Mouse (Mus musculus): ENCODE results near the gene Cdpf1. TPM values are rescaled to one million over a fixed set of nuclear protein-coding genes. Genes with fewer than 3 reads are reported as not detected.

Cdpf1 gene
- polyA plus RNA-seq, 1 experiment from 2014 or later, result 21.8 TPM

DNA sequence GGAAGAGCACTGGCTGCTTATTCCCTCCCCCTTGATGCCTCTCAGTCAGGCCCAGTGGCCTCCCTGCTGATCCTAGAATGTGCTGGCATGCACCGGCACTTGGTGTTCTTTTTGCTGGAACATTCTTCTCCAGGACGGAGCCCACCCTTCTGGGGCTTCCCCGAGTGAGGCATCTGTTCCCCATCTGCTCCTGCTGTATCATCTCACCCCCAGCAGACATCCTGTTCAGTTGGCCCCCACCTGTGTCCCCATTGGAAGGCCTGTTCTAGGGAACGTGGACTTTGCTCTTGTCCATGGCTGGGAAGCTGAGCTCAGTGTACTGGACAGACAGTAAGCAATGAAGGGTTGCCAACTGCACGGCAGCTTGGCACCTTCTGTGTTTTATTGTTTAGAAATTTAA, 34.7 kb downstream of the Cdpf1 start:
- Histone ChIP-seq H3K9ac (ENCODE audit: low read length) (no peak overlapping the region), H3K27me3 (ENCODE audit: control insufficient read depth, insufficient read depth, low read length) (no peaks in the 10 kb centered on the region), H3K4me3 (ENCODE audit: low read depth, low read length) (no peak overlapping the region), H3K4me2 (no peak overlapping the region), H3K9me3 (ENCODE audit: control insufficient read depth, low read length) (no peaks in the 10 kb centered on the region), H3K27ac (ENCODE audit: low read depth, low read length) (no peak overlapping the region), H3K4me1 (ENCODE audit: control insufficient read depth, insufficient read depth, low read length) (no peaks in the 10 kb centered on the region), H3K36me3 (ENCODE audit: control insufficient read depth, insufficient read depth, low read length) (no peaks in the 10 kb centered on the region)
- WGBS, result 83% methylated on average over 5 of the region's 5 CpGs
- DNase-seq (ENCODE audit: low spot score, missing footprints) (no peak), ATAC-seq (ENCODE audit: low FRiP score) (no peak)

DNA sequence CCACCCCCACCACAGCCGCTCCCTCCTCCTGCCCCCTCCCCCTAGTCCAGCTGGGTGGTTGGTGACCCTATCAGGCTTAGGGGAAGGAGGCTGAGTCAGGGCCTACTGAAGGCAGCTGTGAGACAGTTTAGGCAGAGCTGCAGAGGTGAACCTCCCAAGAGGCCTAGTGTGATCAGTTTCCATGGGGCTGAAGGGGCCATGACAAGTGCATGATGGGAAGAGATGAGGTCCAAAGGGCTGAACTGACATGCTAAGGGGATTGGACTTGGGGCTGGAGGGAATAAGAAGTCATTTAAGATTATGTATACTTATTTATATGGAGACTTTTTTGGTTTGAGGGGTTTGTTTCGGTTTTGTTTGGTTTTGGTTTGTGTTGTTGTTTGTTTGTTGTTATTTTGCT, 35.3 kb downstream of the Cdpf1 start:
- Histone ChIP-seq H3K4me2 (no peak overlapping the region), H3K9ac (ENCODE audit: low read length) (no peak overlapping the region), H3K36me3 (ENCODE audit: control insufficient read depth, insufficient read depth, low read length) (no peaks in the 10 kb centered on the region), H3K27me3 (ENCODE audit: control insufficient read depth, insufficient read depth, low read length) (no peaks in the 10 kb centered on the region), H3K4me3 (ENCODE audit: low read depth, low read length) (no peak overlapping the region), H3K9me3 (ENCODE audit: control insufficient read depth, low read length) (no peaks in the 10 kb centered on the region), H3K4me1 (ENCODE audit: control insufficient read depth, insufficient read depth, low read length) (no peaks in the 10 kb centered on the region), H3K27ac (ENCODE audit: low read depth, low read length) (no peak overlapping the region)
- ATAC-seq (ENCODE audit: low FRiP score) (no peak), DNase-seq (ENCODE audit: low spot score, missing footprints) (no peak)
- 62% methylated on average over 2 of the region's 2 CpGs for WGBS

DNA sequence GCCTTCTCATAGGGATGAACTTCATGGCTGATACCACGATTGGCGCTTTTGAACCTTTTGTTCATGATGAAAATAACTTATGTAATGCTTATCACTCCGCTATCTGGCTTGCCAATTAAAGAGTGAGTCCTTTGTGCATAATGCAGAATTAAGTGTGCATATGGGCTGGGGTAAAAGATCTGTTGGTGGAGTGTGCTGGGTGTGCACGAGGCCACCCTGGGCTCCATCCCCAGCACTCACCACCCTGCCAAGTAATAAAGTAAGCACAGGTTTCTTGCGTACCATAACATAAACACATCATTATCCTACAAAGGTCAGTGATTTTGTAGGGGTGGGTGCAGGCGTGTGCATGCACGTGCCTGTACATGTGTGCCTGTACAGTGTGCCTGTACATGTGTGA, 36.5 kb downstream of the Cdpf1 start:
- no peak for ATAC-seq (ENCODE audit: low FRiP score)

DNA sequence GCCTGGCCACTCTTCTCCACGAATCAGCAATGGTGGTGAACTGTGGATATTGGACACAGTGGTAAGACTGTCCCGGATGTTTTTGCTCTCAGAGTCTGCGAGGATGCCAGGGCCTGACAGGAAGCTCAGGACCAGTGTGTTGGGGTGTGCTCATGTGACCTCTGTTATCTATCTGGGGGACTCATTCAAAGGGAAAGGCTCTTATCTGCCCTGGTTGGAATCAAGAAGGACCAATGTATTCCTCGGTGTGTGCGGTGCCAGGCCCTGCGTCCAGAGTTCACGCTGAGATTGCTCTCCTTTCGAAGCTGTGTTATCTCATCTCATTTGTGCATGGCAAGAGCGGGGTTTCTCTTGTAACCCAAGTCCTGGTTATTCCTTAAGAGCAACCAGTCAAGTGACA, 37.1 kb downstream of the Cdpf1 start:
- ATAC-seq (ENCODE audit: low FRiP score) (no peak), DNase-seq (ENCODE audit: low spot score, missing footprints) (no peak)
- Histone ChIP-seq H3K9ac (ENCODE audit: low read length) (no peak overlapping the region), H3K4me2 (no peak overlapping the region), H3K27ac (ENCODE audit: low read depth, low read length) (no peak overlapping the region), H3K9me3 (ENCODE audit: control insufficient read depth, low read length) (no peaks in the 10 kb centered on the region), H3K4me3 (ENCODE audit: low read depth, low read length) (no peak overlapping the region), H3K27me3 (ENCODE audit: control insufficient read depth, insufficient read depth, low read length) (no peaks in the 10 kb centered on the region), H3K36me3 (ENCODE audit: control insufficient read depth, insufficient read depth, low read length) (no peaks in the 10 kb centered on the region), H3K4me1 (ENCODE audit: control insufficient read depth, insufficient read depth, low read length) (no peaks in the 10 kb centered on the region)
- WGBS, result 95% methylated on average over 9 of the region's 9 CpGs

More for the DNA sequence above, 36.5 kb downstream of the Cdpf1 start:
- no peaks in the 10 kb centered on the region for H3K4me1 ChIP-seq (ENCODE audit: control insufficient read depth, insufficient read depth, low read length)
- no peak for DNase-seq (ENCODE audit: low spot score, missing footprints)
- no peak overlapping the region for H3K9ac ChIP-seq (ENCODE audit: low read length)
- H3K27me3 ChIP-seq (ENCODE audit: control insufficient read depth, insufficient read depth, low read length), result no peaks in the 10 kb centered on the region
- no peak overlapping the region for H3K27ac ChIP-seq (ENCODE audit: low read depth, low read length)
- H3K4me3 ChIP-seq (ENCODE audit: low read depth, low read length), result no peak overlapping the region
- no peaks in the 10 kb centered on the region for H3K9me3 ChIP-seq (ENCODE audit: control insufficient read depth, low read length)
- 92% methylated on average over 7 of the region's 7 CpGs for WGBS
- no peak overlapping the region for H3K4me2 ChIP-seq
- no peaks in the 10 kb centered on the region for H3K36me3 ChIP-seq (ENCODE audit: control insufficient read depth, insufficient read depth, low read length)

DNA sequence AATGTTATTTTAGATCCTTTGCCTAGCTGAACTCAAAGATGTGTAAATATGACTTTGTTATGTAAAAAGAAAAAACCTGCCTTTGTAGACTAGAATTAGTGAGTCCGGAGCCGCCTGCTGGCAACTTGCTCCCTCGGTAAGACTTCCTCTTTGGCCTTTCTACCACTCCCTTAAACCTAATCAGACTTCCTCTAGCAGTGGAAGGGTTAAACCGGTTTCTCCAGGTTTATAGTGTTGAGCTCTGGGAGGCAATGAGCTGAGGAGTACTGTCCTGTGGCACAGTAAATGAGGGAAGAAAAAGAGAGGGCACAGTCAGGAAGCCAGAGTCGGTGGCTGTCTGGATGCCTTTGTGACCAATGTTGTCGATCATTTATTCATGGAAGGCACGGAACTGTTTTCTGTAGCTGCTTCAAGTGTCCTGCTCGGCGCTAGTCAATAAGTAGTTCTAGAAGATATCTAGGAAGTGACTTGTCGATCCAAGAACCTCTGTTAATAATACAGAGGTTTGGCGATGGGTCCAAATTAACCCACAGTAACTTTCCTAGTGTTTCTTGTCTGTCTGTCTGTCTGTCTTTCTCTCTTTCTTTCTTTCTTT, 39.3 kb downstream of the Cdpf1 start:
- Histone ChIP-seq H3K4me3 (ENCODE audit: low read depth, low read length) (no peak overlapping the region), H3K27me3 (ENCODE audit: control insufficient read depth, insufficient read depth, low read length) (no peaks in the 10 kb centered on the region), H3K4me2 (no peak overlapping the region), H3K4me1 (ENCODE audit: control insufficient read depth, insufficient read depth, low read length) (no peaks in the 10 kb centered on the region), H3K27ac (ENCODE audit: low read depth, low read length) (no peak overlapping the region), H3K36me3 (ENCODE audit: control insufficient read depth, insufficient read depth, low read length) (no peaks in the 10 kb centered on the region), H3K9me3 (ENCODE audit: control insufficient read depth, low read length) (no peaks in the 10 kb centered on the region), H3K9ac (ENCODE audit: low read length) (no peak overlapping the region)
- no peak for ATAC-seq (ENCODE audit: low FRiP score)
- 80% methylated on average over 11 of the region's 11 CpGs for WGBS
- DNase-seq (ENCODE audit: low spot score, missing footprints), result no peak

DNA sequence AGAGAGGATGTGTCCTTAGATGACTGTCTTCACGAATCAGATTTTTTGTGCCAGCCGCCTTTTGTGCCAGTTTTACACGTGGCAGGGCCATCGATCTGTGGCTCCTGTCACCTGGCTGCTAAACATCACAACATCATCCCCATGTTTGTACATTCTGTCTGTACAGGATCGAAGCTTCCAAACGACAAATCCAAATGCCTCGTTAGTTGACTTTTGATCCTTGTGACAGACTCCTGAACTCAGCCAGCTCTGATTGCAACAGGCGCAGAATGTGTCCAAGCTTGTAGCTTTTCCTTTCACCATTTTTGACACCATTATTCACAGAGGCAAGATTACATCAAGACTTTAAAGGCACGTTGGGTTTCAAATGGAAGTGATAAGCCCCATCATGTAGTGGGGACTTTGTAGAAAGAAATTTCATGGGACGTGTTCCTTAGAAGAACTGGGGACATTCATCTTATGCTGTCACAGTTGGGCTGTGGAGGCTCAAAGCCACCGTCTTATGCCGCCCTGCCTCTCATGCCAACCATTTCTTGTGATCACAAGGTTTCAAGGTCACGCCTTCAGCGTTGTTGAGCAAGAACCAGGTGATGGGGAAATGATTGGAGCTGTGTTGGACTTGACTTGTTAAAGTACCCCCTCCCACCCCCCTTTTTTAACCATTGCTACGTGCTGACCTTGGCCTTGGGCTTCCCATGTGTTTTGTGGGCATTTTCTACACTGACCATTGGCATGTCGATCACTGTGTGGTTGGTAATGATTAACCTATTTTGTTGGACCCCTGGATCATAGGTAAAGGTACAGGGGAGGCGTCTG, 40.0 kb downstream of the Cdpf1 start:
- no peaks in the 10 kb centered on the region for H3K4me1 ChIP-seq (ENCODE audit: control insufficient read depth, insufficient read depth, low read length)
- no peak for ATAC-seq (ENCODE audit: low FRiP score)
- no peak overlapping the region for H3K4me3 ChIP-seq (ENCODE audit: low read depth, low read length)
- DNase-seq (ENCODE audit: low spot score, missing footprints), result no peak
- WGBS, result 87% methylated on average over 17 of the region's 17 CpGs
- H3K27me3 ChIP-seq (ENCODE audit: control insufficient read depth, insufficient read depth, low read length), result no peaks in the 10 kb centered on the region
- H3K9me3 ChIP-seq (ENCODE audit: control insufficient read depth, low read length), result no peaks in the 10 kb centered on the region
- no peak overlapping the region for H3K27ac ChIP-seq (ENCODE audit: low read depth, low read length)
- no peak overlapping the region for H3K9ac ChIP-seq (ENCODE audit: low read length)
- no peak overlapping the region for H3K4me2 ChIP-seq
- H3K36me3 ChIP-seq (ENCODE audit: control insufficient read depth, insufficient read depth, low read length), result no peaks in the 10 kb centered on the region

DNA sequence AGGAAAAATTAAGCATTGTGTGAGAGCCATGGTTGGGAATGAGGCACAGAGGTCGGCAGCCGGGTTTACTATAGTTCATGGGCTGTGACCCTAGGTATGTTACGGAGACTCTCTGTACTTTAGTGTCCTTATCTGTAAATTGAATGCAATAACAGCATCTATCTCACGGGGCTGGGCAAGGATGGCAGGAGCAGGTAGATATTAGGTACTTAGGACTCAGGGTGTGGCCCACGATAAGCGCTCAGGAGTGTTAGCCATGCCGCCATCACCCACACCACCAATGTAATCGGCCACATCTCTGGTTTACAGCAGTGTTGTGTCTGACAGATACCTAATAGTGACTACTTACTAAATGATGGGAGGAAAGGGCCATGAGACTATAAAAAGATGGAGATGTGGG, 42.5 kb downstream of the Cdpf1 start:
- ATAC-seq (ENCODE audit: low FRiP score) (no peak), DNase-seq (ENCODE audit: low spot score, missing footprints) (no peak)
- Histone ChIP-seq H3K4me3 (ENCODE audit: low read depth, low read length) (no peak overlapping the region), H3K36me3 (ENCODE audit: control insufficient read depth, insufficient read depth, low read length) (no peaks in the 10 kb centered on the region), H3K9me3 (ENCODE audit: control insufficient read depth, low read length) (no peaks in the 10 kb centered on the region), H3K27me3 (ENCODE audit: control insufficient read depth, insufficient read depth, low read length) (no peaks in the 10 kb centered on the region), H3K4me1 (ENCODE audit: control insufficient read depth, insufficient read depth, low read length) (no peaks in the 10 kb centered on the region), H3K27ac (ENCODE audit: low read depth, low read length) (no peak overlapping the region), H3K9ac (ENCODE audit: low read length) (no peak overlapping the region), H3K4me2 (no peak overlapping the region)
- WGBS, result 92% methylated on average over 8 of the region's 8 CpGs

DNA sequence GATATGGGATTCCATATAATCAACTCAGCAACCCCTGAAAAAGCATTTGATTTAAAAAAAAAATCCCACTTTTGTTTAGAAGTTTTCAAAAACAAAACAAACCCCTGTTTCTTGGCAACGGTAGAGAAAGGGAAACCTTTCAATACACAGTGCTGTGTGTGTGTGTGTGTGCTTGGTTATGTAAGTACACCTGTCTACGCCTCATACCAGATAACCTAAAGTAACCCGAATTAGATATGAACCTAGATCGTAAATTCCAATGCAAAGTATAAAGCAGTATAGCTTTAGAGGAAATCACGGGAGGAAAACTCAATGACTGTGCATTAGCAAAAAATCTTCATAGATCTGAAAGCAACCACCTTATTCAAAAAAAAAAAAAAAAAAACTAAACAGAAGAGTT, 44.8 kb downstream of the Cdpf1 start:
- WGBS, result 89% methylated on average over 5 of the region's 5 CpGs
- Histone ChIP-seq H3K9me3 (ENCODE audit: control insufficient read depth, low read length) (no peaks in the 10 kb centered on the region), H3K27ac (ENCODE audit: low read depth, low read length) (no peak overlapping the region)

DNA sequence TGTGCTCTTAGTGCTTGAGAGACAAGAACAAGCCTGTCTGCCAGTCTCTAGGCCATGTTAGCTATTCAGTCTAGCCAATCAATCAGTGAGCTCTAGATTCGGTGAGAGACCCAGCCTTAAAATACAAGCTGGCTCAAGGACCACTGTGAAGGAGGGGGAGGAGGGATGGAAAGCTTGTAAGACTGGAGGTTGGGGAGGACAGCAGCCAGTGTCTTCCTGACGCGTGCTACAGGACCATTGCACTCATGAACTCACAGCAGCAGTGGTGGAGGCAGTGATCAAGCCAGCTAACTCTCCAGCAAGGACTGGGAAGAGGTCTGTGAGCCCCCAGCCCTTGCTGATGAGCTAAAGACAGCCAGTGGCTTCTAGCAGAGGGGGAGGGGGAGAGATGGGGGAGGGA, 46.5 kb downstream of the Cdpf1 start:
- no peaks in the 10 kb centered on the region for H3K27me3 ChIP-seq (ENCODE audit: control insufficient read depth, insufficient read depth, low read length)
- ATAC-seq (ENCODE audit: low FRiP score) (no peak), DNase-seq (ENCODE audit: low spot score, missing footprints) (no peak)

More for the DNA sequence above, 44.8 kb downstream of the Cdpf1 start:
- H3K9ac ChIP-seq (ENCODE audit: low read length), result no peak overlapping the region
- ATAC-seq (ENCODE audit: low FRiP score) (no peak), DNase-seq (ENCODE audit: low spot score, missing footprints) (no peak)
- no peaks in the 10 kb centered on the region for H3K27me3 ChIP-seq (ENCODE audit: control insufficient read depth, insufficient read depth, low read length)
- no peak overlapping the region for H3K4me3 ChIP-seq (ENCODE audit: low read depth, low read length)
- no peaks in the 10 kb centered on the region for H3K36me3 ChIP-seq (ENCODE audit: control insufficient read depth, insufficient read depth, low read length)
- no peaks in the 10 kb centered on the region for H3K4me1 ChIP-seq (ENCODE audit: control insufficient read depth, insufficient read depth, low read length)
- H3K4me2 ChIP-seq, result no peak overlapping the region

More for the DNA sequence above, 46.5 kb downstream of the Cdpf1 start:
- WGBS, result 48% methylated on average over 3 of the region's 3 CpGs
- Histone ChIP-seq H3K9ac (ENCODE audit: low read length) (no peak overlapping the region), H3K4me1 (ENCODE audit: control insufficient read depth, insufficient read depth, low read length) (no peaks in the 10 kb centered on the region), H3K27ac (ENCODE audit: low read depth, low read length) (no peak overlapping the region), H3K36me3 (ENCODE audit: control insufficient read depth, insufficient read depth, low read length) (no peaks in the 10 kb centered on the region), H3K4me3 (ENCODE audit: low read depth, low read length) (no peak overlapping the region), H3K4me2 (no peak overlapping the region), H3K9me3 (ENCODE audit: control insufficient read depth, low read length) (no peaks in the 10 kb centered on the region)

All from midbrain, embryonic 11.5 days (tissue).